Mouse (Mus musculus) hindbrain, embryonic 14.5 days (tissue): ENCODE results near the gene Pnkd. TPM values are rescaled to one million over a fixed set of nuclear protein-coding genes. Genes with fewer than 3 reads are reported as not detected.

Experiments
- ATAC-seq: fragments of 200-750 bp; cut with Nextera tagmentation; 2 replicates; pipeline ENCODE4 v1.8.0; 2017; ENCODE audit warnings: moderate number of reproducible peaks, mild to moderate bottlenecking, moderate TSS enrichment, moderate library complexity; ENCODE audit not compliant: low FRiP score
- DNase-seq: peaks from one replicate; pipeline ENCODE4 v3.0.0-alpha.2; 2015; ENCODE audit warnings: low spot score
- H3K27ac ChIP-seq: fragments of 300-500 bp; sonication (generic); 2 replicates; pipeline ENCODE4 v1.5.1; 2014; ENCODE audit warnings: mild to moderate bottlenecking, moderate library complexity
- H3K27me3 ChIP-seq: fragments of 300-500 bp; sonication (generic); 2 replicates; pipeline ENCODE4 v1.6.1; 2014; ENCODE audit warnings: mild to moderate bottlenecking, low read length, mixed read lengths; ENCODE audit not compliant: control insufficient read depth, insufficient read depth
- H3K36me3 ChIP-seq: fragments of 300-500 bp; sonication (generic); replicated peaks from 2 replicates; pipeline ENCODE4 v1.6.1; 2014; ENCODE audit not compliant: control insufficient read depth, insufficient read depth
- H3K4me1 ChIP-seq: fragments of 300-500 bp; sonication (generic); replicated peaks from 2 replicates; pipeline ENCODE4 v1.6.1; 2014; ENCODE audit warnings: antibody characterized with exemption, low read length, mixed read lengths; ENCODE audit not compliant: control insufficient read depth, insufficient read depth
- H3K4me2 ChIP-seq: fragments of 300-500 bp; sonication (generic); replicated peaks from 2 replicates; pipeline ENCODE4 v1.6.1; 2014; ENCODE audit warnings: mild to moderate bottlenecking, moderate library complexity
- H3K4me3 ChIP-seq: fragments of 300-500 bp; sonication (generic); replicated peaks from 2 replicates; pipeline ENCODE4 v1.5.1; 2014; ENCODE audit warnings: mild to moderate bottlenecking, low read length
- H3K9ac ChIP-seq: fragments of 300-500 bp; sonication (generic); 2 replicates; pipeline ENCODE4 v1.6.1; 2014
- H3K9me3 ChIP-seq: fragments of 300-500 bp; sonication (generic); 2 replicates; pipeline ENCODE4 v1.6.1; 2016; ENCODE audit warnings: low read length; ENCODE audit not compliant: control insufficient read depth
- WGBS: fragments of 180-500 bp; shearing (Covaris S2); extraction: QIAGEN DNeasy Blood & Tissue Kit; methylation state at CpG from one replicate; pipeline ENCODE4 v1.1.7; 2014; 5-methylcytosine and 5-hydroxymethylcytosine counted together
- polyA plus RNA-seq: library from polyadenylated mRNA; unstranded; fragments of >200 nt; fragmentation: Nextera tagmentation; extraction: Ambion mirVana; gene quantifications from 2 replicates; pipeline ENCODE4 v1.2.1, GENCODE M21; 2014

Gene Pnkd
- polyA plus RNA-seq, 1 experiment from 2014 or later = 146 TPM

DNA sequence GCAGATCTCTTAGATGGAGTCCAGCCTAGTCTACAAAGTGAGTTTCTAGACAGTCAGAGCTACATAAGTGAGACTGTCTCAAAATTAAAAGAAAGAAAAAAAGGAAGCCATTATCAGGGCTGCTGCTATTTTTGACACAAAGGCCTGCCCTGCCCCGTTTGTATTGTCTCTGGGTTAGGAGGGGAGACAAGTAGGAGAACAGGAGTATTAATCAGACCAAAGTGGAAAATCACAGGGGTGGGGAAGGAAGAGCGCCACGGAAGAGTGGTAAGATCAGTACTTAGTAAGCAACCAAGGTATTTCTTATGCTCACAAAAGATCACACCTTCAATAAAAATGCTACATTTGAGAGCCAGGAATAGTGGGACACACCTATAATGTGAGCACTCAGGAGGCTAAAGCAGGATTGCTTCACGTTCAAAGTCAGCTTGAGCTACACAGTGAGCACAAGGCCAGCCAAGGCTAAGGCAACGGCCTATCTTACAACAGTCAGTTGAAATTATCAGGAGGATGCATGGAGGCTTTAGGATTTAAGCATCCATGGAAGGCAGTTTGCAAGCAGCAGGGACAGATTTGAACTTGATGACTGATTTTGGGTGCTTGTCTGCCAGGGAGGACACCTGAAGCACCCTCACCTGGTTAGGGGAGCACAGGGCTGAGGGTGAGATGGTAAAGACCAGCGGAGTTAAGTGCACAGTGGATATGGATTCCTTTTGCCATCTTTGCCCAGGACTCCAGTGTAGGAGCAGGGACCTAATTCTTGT lies 15.8 kb downstream of the Pnkd start:
- Histone ChIP-seq H3K4me1 (peaks cover 19% of the 10 kb centered on the region), H3K27ac (no peak overlapping the region), H3K4me2 (no peak overlapping the region), H3K27me3 (peaks cover 18% of the 10 kb centered on the region), H3K9ac (no peak overlapping the region), H3K4me3 (no peak overlapping the region), H3K36me3 (no peaks in the 10 kb centered on the region), H3K9me3 (no peaks in the 10 kb centered on the region)
- no peak for DNase-seq
- WGBS = 90% methylated on average over 6 of the region's 6 CpGs
- no peak for ATAC-seq

GRCm38 (mm10) chr1:74302229-74302628 lies 17.5 kb downstream of the Pnkd start:
- Histone ChIP-seq H3K27ac (no peak overlapping the region), H3K27me3 (peaks cover 18% of the 10 kb centered on the region), H3K4me1 (peaks cover 13% of the 10 kb centered on the region; the same call in 1 of the 2 replicates), H3K4me2 (no peak overlapping the region), H3K9me3 (no peaks in the 10 kb centered on the region), H3K4me3 (no peak overlapping the region), H3K36me3 (no peaks in the 10 kb centered on the region), H3K9ac (no peak overlapping the region)
- 91% methylated on average over 7 of the region's 7 CpGs for WGBS
- DNase-seq (no peak), ATAC-seq (no peak)

GRCm38 (mm10) chr1:74302835-74303234 lies 18.1 kb downstream of the Pnkd start:
- H3K4me2 ChIP-seq = peak overlapping the region; percentile 59; the same call in 1 of the 2 replicates
- H3K4me3 ChIP-seq = no peak overlapping the region
- 82% methylated on average over 2 of the region's 2 CpGs for WGBS
- H3K36me3 ChIP-seq = no peaks in the 10 kb centered on the region; the same call in 1 of the 2 replicates
- no peak for DNase-seq
- H3K27ac ChIP-seq = no peak overlapping the region
- peaks cover 18% of the 10 kb centered on the region for H3K27me3 ChIP-seq
- no peaks in the 10 kb centered on the region for H3K9me3 ChIP-seq
- peaks cover 13% of the 10 kb centered on the region; the same call in 1 of the 2 replicates for H3K4me1 ChIP-seq
- H3K9ac ChIP-seq = no peak overlapping the region
- no peak for ATAC-seq

GRCm38 (mm10) chr1:74303509-74304338 lies 19.0 kb downstream of the Pnkd start:
- peak overlapping the region; percentile 59 for H3K4me2 ChIP-seq
- peak; percentile 75 for ATAC-seq
- no peaks in the 10 kb centered on the region for H3K9me3 ChIP-seq
- H3K4me1 ChIP-seq = peaks cover 13% of the 10 kb centered on the region; the same call in 1 of the 2 replicates
- peak overlapping the region; percentile 56 for H3K9ac ChIP-seq
- H3K27me3 ChIP-seq = peaks cover 18% of the 10 kb centered on the region
- peak overlapping the region; percentile 36 for H3K4me3 ChIP-seq
- H3K27ac ChIP-seq = peak overlapping the region; percentile 38; the same call in 1 of the 2 replicates
- WGBS = 1% methylated on average over 53 of the region's 56 CpGs
- H3K36me3 ChIP-seq = no peaks in the 10 kb centered on the region; the same call in 1 of the 2 replicates
- peak; percentile 41 for DNase-seq

- no peaks in the 10 kb centered on the region; the same call in 1 of the 2 replicates for H3K36me3 ChIP-seq
- H3K27me3 ChIP-seq = peaks cover 18% of the 10 kb centered on the region
- H3K9ac ChIP-seq = peak overlapping the region; percentile 56
- DNase-seq = no peak
- H3K4me3 ChIP-seq = peak overlapping the region; percentile 36
- H3K9me3 ChIP-seq = no peaks in the 10 kb centered on the region
- peak overlapping the region; percentile 59 for H3K4me2 ChIP-seq
- peaks cover 13% of the 10 kb centered on the region; the same call in 1 of the 2 replicates for H3K4me1 ChIP-seq
- ATAC-seq = no peak
- WGBS = 10% methylated on average over 12 of the region's 12 CpGs
- H3K27ac ChIP-seq = peak overlapping the region; percentile 38; the same call in 1 of the 2 replicates
Measured at GRCm38 (mm10) chr1:74304339-74304790, 19.6 kb downstream of the Pnkd start.

DNA sequence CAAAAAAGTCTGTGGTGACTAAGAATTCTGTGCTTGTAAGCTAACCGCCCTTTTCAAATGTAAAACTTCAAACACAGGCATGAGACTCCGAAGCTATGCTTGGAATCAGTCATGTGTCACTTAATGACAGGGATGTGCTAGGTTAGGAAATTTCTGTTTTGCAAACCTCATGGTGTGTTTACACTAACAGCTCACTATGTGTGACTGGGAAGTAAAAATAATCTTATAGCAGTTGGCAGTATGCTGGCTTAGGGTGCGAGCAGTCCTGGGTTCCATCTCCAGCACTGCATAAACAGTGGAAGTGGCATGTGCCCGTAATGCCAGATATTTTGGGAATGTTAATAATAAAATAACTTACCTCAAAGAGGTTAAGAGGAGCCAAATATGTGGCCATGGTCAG lies 20.2 kb downstream of the Pnkd start:
- no peak overlapping the region for H3K4me3 ChIP-seq
- H3K36me3 ChIP-seq = no peaks in the 10 kb centered on the region; the same call in 1 of the 2 replicates
- H3K27ac ChIP-seq = no peak overlapping the region
- H3K9ac ChIP-seq = no peak overlapping the region
- no peak overlapping the region for H3K4me2 ChIP-seq
- peaks cover 13% of the 10 kb centered on the region; the same call in 1 of the 2 replicates for H3K4me1 ChIP-seq
- ATAC-seq = no peak
- 76% methylated on average over 4 of the region's 4 CpGs for WGBS
- H3K9me3 ChIP-seq = no peaks in the 10 kb centered on the region
- H3K27me3 ChIP-seq = peaks cover 18% of the 10 kb centered on the region
- DNase-seq = no peak

DNA sequence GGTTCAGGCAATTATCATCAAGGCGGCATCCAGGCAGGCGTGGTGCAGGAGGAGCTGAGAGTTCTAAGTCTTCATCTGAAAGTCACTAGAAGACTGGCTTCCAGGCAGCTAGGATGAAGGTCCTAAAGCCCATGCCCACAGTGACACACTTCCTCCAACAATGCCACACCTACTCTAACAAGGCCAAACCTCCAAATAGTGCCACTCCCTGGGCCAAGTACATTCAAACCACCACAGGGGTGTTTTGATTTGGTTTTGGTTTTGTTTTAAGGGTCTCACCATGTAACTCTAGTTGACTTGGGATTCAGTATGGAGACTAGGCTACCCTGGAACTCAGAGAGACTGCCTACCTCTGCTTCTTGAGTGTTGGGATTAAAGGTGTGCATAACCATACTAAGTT lies 20.8 kb downstream of the Pnkd start, which contains the start of gene Tmbim1:
TSS of gene Tmbim1 (minus strand) at position 101 of the 400 bp plus-strand sequence.
- ATAC-seq = no peak
- WGBS = 96% methylated on average over 2 of the region's 2 CpGs

DNA sequence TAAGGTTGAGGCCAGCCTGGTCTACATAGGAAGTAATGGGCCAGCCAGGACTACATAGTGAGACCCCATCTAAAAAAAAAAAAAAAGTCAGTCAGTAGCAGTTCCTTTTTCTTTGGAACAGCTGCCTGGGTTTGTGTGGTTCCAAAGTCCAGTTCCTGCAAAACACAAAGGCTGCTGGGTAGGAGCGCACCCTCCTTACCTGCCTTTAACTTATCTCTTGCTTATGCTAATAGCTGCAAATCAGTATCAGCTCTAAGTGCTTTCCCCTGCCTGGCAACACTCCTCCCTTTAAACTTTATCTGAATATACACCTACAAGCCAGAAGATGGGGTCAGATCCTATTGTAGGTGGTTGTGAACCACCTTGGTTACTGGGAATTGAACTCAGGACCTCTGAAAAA lies 22.4 kb downstream of the Pnkd start:
- Histone ChIP-seq H3K9ac (no peak overlapping the region), H3K36me3 (no peaks in the 10 kb centered on the region; the same call in 1 of the 2 replicates), H3K9me3 (no peaks in the 10 kb centered on the region), H3K27me3 (peaks cover 18% of the 10 kb centered on the region), H3K4me1 (peaks cover 13% of the 10 kb centered on the region; the same call in 1 of the 2 replicates), H3K27ac (no peak overlapping the region), H3K4me3 (no peak overlapping the region), H3K4me2 (no peak overlapping the region)
- 96% methylated on average over 1 of the region's 1 CpGs for WGBS
- ATAC-seq = no peak
- DNase-seq = no peak

More for the DNA sequence above, 20.8 kb downstream of the Pnkd start, which contains the start of gene Tmbim1:
- Histone ChIP-seq H3K27me3 (peaks cover 18% of the 10 kb centered on the region), H3K4me1 (peaks cover 13% of the 10 kb centered on the region; the same call in 1 of the 2 replicates), H3K9ac (0 out of 2 replicates have a peak within 1 kb of the TSS, but pooled peaks have one; percentile 56), H3K27ac (no peak within 1 kb of the TSS), H3K4me2 (peak within 1 kb of the TSS; percentile 59), H3K4me3 (peak within 1 kb of the TSS; percentile 36; the same call in 1 of the 2 replicates), H3K36me3 (no peaks in the 10 kb centered on the region; the same call in 1 of the 2 replicates), H3K9me3 (no peaks in the 10 kb centered on the region)
- no peak for DNase-seq
